Mouse (Mus musculus) spleen, adult 2 months (tissue): ENCODE measurements around the gene Tcf20. TPM values are rescaled to one million over a fixed set of nuclear protein-coding genes. Genes with fewer than 3 reads are reported as not detected.

ENCODE experiments used
- DNase-seq, 2 experiments: peaks; one replicate each; pipeline versions ENCODE4 v3.0.0 to v3.0.0-alpha.2; 2012 to 2021; ENCODE audit warnings: low spot score in 2 of 2, low read depth in 1 of 2
- H3K27ac ChIP-seq: fragments of 200-500 bp; 2 replicates; pipeline ENCODE4 v1.5.1; 2012; ENCODE audit warnings: low read length, inconsistent platforms; ENCODE audit not compliant: insufficient read depth
- H3K27me3 ChIP-seq: fragments of 200-500 bp; 2 replicates; pipeline ENCODE4 v1.6.1; 2012; ENCODE audit warnings: mild to moderate bottlenecking, moderate library complexity, low read length, inconsistent platforms; ENCODE audit not compliant: control insufficient read depth, insufficient read depth
- H3K36me3 ChIP-seq: fragments of 200-500 bp; 2 replicates; pipeline ENCODE4 v1.6.1; 2012; ENCODE audit warnings: mild to moderate bottlenecking, low read length, inconsistent platforms; ENCODE audit not compliant: control insufficient read depth, insufficient read depth
- H3K4me1 ChIP-seq: fragments of 200-500 bp; 2 replicates; pipeline ENCODE4 v1.6.1; 2011; ENCODE audit warnings: inconsistent platforms; ENCODE audit not compliant: control insufficient read depth, insufficient read depth, insufficient read length
- H3K4me3 ChIP-seq: fragments of 200-500 bp; 2 replicates; pipeline ENCODE4 v1.5.1; 2011; ENCODE audit warnings: mild to moderate bottlenecking, inconsistent platforms; ENCODE audit not compliant: insufficient read depth, insufficient read length; ENCODE audit errors: extremely low read depth
- CTCF ChIP-seq: fragments of 200-500 bp; IDR thresholded peaks from 2 replicates; pipeline ENCODE4 v1.5.1; 2011; ENCODE audit warnings: mild to moderate bottlenecking, inconsistent platforms; ENCODE audit not compliant: insufficient read depth, insufficient read length, insufficient replicate concordance; ENCODE audit errors: extremely low read depth
- POLR2A ChIP-seq: fragments of 200-500 bp; IDR thresholded peaks from 2 replicates; pipeline ENCODE4 v1.6.1; 2011; ENCODE audit warnings: low read depth, low read length, inconsistent platforms
- WGBS: fragments of 180-500 bp; shearing (Covaris S2); methylation state at CpG from one replicate; pipeline ENCODE4 v1.1.7; 2018; 5-methylcytosine and 5-hydroxymethylcytosine counted together
- polyA plus RNA-seq: library from polyadenylated mRNA; depleted of rRNA; stranded (reverse); fragments of >200 nt; gene quantifications from 2 replicates; pipeline ENCODE4 v1.2.3, GENCODE M21; 2012

Gene Tcf20
- polyA plus RNA-seq, 1 experiment: 21.4 TPM

GRCm38 (mm10) chr15:82960786-82961561, 26.7 kb downstream of the Tcf20 start:
- Histone ChIP-seq H3K4me1 (peaks cover 2% of the 10 kb centered on the region), H3K4me3 (no peak overlapping the region), H3K27me3 (peaks cover 11% of the 10 kb centered on the region), H3K36me3 (no peaks in the 10 kb centered on the region), H3K27ac (no peak overlapping the region)
- 47% methylated on average over 24 of the region's 26 CpGs for WGBS
- DNase-seq: no peak
- TF ChIP-seq CTCF: no peak
- no peak for TF ChIP-seq POLR2A

DNA sequence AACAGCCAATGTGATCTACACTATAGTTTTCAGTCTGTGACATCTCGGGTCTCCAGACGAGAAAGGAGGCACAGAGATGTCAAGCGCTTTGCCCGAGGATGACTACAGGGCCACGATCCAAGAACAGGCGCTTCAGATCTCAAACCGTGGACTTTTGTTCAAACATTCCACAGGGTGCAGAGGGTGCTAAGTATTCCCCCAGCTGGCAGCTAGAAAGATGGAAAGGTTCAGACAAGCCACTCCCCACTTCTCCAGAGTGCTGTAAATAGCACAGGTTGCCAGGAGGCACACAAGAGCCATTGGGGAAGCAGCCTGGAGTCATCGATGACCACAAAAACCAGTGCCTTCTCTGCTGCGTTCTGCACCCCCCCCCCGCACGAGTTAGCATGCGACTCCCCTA, 28.5 kb downstream of the Tcf20 start:
- DNase-seq: no peak
- no peak for TF ChIP-seq POLR2A
- no peak for TF ChIP-seq CTCF

GRCm38 (mm10) chr15:82958253-82958701, 29.4 kb downstream of the Tcf20 start:
- TF ChIP-seq CTCF: no peak
- TF ChIP-seq POLR2A: no peak
- DNase-seq: no peak
- Histone ChIP-seq H3K27ac (no peak overlapping the region), H3K4me3 (no peak overlapping the region), H3K4me1 (peaks cover 2% of the 10 kb centered on the region), H3K36me3 (no peaks in the 10 kb centered on the region), H3K27me3 (peaks cover 4% of the 10 kb centered on the region; the same call in 1 of the 2 replicates)
- 15% methylated on average over 16 of the region's 16 CpGs for WGBS

More for the DNA sequence above, 28.5 kb downstream of the Tcf20 start:
- WGBS: 52% methylated on average over 12 of the region's 12 CpGs
- Histone ChIP-seq H3K27me3 (peaks cover 11% of the 10 kb centered on the region), H3K36me3 (no peaks in the 10 kb centered on the region), H3K4me3 (no peak overlapping the region), H3K27ac (no peak overlapping the region), H3K4me1 (peaks cover 2% of the 10 kb centered on the region)

- WGBS: 67% methylated on average over 4 of the region's 4 CpGs
- TF ChIP-seq POLR2A (no peak), CTCF (no peak)
- no peak overlapping the region for H3K27ac ChIP-seq
- H3K4me3 ChIP-seq: no peak overlapping the region
- no peak for DNase-seq
- H3K36me3 ChIP-seq: no peaks in the 10 kb centered on the region
- H3K4me1 ChIP-seq: no peaks in the 10 kb centered on the region; the same call in none of the 2 replicates
- H3K27me3 ChIP-seq: peaks cover 3% of the 10 kb centered on the region
Measured at GRCm38 (mm10) chr15:82956721-82957120, 31.0 kb downstream of the Tcf20 start.

- H3K4me1 ChIP-seq: no peaks in the 10 kb centered on the region; the same call in none of the 2 replicates
- H3K4me3 ChIP-seq: no peak overlapping the region
- DNase-seq: no peak
- H3K36me3 ChIP-seq: no peaks in the 10 kb centered on the region
- no peak for TF ChIP-seq CTCF
- TF ChIP-seq POLR2A: no peak
- H3K27ac ChIP-seq: no peak overlapping the region
- H3K27me3 ChIP-seq: peaks cover 3% of the 10 kb centered on the region
- 81% methylated on average over 3 of the region's 3 CpGs for WGBS
Measured at GRCm38 (mm10) chr15:82956310-82956709, 31.4 kb downstream of the Tcf20 start.

- Histone ChIP-seq H3K27ac (no peak overlapping the region), H3K4me1 (no peaks in the 10 kb centered on the region; the same call in 1 of the 2 replicates), H3K4me3 (no peak overlapping the region), H3K36me3 (no peaks in the 10 kb centered on the region), H3K27me3 (peaks cover 3% of the 10 kb centered on the region)
- TF ChIP-seq CTCF (no peak), POLR2A (no peak)
- DNase-seq: no peak
- 87% methylated on average over 8 of the region's 8 CpGs for WGBS
Measured at GRCm38 (mm10) chr15:82955286-82955685, 32.4 kb downstream of the Tcf20 start.

- peaks cover 3% of the 10 kb centered on the region for H3K27me3 ChIP-seq
- DNase-seq: no peak
- no peak overlapping the region for H3K27ac ChIP-seq
- WGBS: 86% methylated on average over 5 of the region's 5 CpGs
- H3K36me3 ChIP-seq: no peaks in the 10 kb centered on the region
- H3K4me3 ChIP-seq: no peak overlapping the region
- TF ChIP-seq CTCF: no peak
- TF ChIP-seq POLR2A: no peak
- H3K4me1 ChIP-seq: no peaks in the 10 kb centered on the region; the same call in 1 of the 2 replicates
Measured at GRCm38 (mm10) chr15:82954034-82954433, 33.6 kb downstream of the Tcf20 start.
